In the genomic region with DNA sequence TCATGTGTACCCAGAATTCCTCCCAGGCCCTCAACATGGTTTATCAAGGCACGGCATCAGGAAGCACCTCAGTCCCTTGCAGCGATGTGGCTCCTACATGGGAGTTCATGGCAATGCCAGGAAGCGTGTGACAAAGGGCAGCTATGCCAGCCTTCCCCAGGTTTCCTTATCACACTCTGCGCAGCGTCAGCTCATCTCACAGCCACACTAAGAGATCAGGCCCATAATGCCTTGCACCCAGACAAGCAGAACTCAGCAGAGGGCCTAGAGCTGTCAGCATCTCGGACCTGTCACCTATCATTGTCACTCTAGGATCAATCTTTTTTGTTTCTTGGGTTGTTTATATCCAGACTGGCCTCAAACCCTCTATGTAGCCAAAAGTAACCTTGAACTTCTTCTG, we compare ENCODE assay signal across 23 mouse cellular contexts. TPM values are rescaled to one million over a fixed set of nuclear protein-coding genes. Genes with fewer than 3 reads are reported as not detected.
DNase-seq lines count a peak whose midpoint lies in the region; ATAC-seq and TF ChIP-seq lines count a peak whose summit lies in the region.
"Had no signal": no experiment of that assay in that cellular context is flagged by ENCODE, and none has a peak within 500 bp of the region (broad histone marks: within the 10 kb centered on the region; RNA-seq: fewer than 3 reads in every experiment).

No protein-coding gene starts in this region.

- no peak for ATAC-seq in megakaryocyte, adult 5-6 weeks (ENCODE audit: poor library complexity, severe bottlenecking)
- ATAC-seq in erythroid progenitor cell, adult 5-6 weeks (replicated peaks; ENCODE audit: low FRiP score, poor library complexity, severe bottlenecking), result peak; percentile 80
- 0 out of 2 replicates have a peak, but pooled peaks have one; percentile 37 for ATAC-seq in liver, embryonic 15.5 days (ENCODE audit: insufficient read depth)
- ATAC-seq in megakaryocyte-erythroid progenitor cell, adult 5-6 weeks (replicated peaks; ENCODE audit: low FRiP score, low TSS enrichment, poor library complexity, severe bottlenecking), result peak; percentile 78
- ATAC-seq in frontal cortex, adult (ENCODE audit: low TSS enrichment), result no peak
- ATAC-seq: activated CD4-positive, CD25-positive, alpha-beta regulatory T cell, adult 4 months; forebrain, embryonic 14.5 days; hindbrain, embryonic 16.5 days; Patski had no signal

- H3K9me3 ChIP-seq in megakaryocyte, embryonic 14.5 days, result no peaks in the 10 kb centered on the region
- H3K9me3 ChIP-seq in liver, embryonic 15.5 days (replicated peaks), result no peaks in the 10 kb centered on the region
- H3K9me3 ChIP-seq: embryonic facial prominence, embryonic 12.5 days; heart, embryonic 13.5 days; hindbrain, embryonic 12.5 days had no signal

- WGBS in liver, embryonic 15.5 days (ENCODE audit: insufficient replicate concordance), result 39% methylated on average over 6 of the region's 6 CpGs
- 89% methylated on average over 6 of the region's 6 CpGs for WGBS in kidney, adult 2 months

- peak overlapping the region; percentile 89 for H3K27ac ChIP-seq in liver, embryonic 15.5 days (replicated peaks)
- no peak overlapping the region for H3K27ac ChIP-seq in kidney, adult 2 months (ENCODE audit: insufficient read depth, low read depth, low read length)
- H3K27ac ChIP-seq: embryonic facial prominence, embryonic 12.5 days; heart, embryonic 13.5 days; hindbrain, embryonic 12.5 days had no signal

- peaks cover 92% of the 10 kb centered on the region for H3K4me1 ChIP-seq in megakaryocyte, embryonic 14.5 days
- peaks cover 89% of the 10 kb centered on the region for H3K4me1 ChIP-seq in liver, embryonic 15.5 days (replicated peaks)
- H3K4me1 ChIP-seq in kidney, adult 2 months (ENCODE audit: control insufficient read depth, insufficient read depth, low read length), result no peaks in the 10 kb centered on the region; the same call in 1 of the 2 replicates
- H3K4me1 ChIP-seq: embryonic facial prominence, embryonic 12.5 days had no signal

- TF ChIP-seq POLR2A in kidney, adult 2 months (IDR thresholded peaks at IDR 0.05; ENCODE audit: low read depth, low read length), result no peak

- no peak for DNase-seq in kidney, adult 2 months
- DNase-seq: adrenal gland, postnatal 36 days; cerebellum, adult 11 months; cerebellum, adult 8-10 months; cerebellum, postnatal 14 days; gastrocnemius, postnatal 36 days; heart, adult 11 months; heart, postnatal 36 days had no signal

- no peaks in the 10 kb centered on the region for H3K27me3 ChIP-seq in megakaryocyte, embryonic 14.5 days (replicated peaks)
- no peaks in the 10 kb centered on the region for H3K27me3 ChIP-seq in liver, embryonic 15.5 days
- no peaks in the 10 kb centered on the region for H3K27me3 ChIP-seq in kidney, adult 2 months (replicated peaks; ENCODE audit: control insufficient read depth, insufficient read depth, low read length)
- H3K27me3 ChIP-seq: CH12.LX; embryonic facial prominence, embryonic 12.5 days; heart, embryonic 13.5 days; hindbrain, embryonic 12.5 days; Patski had no signal

- no peak overlapping the region for H3K9ac ChIP-seq in liver, embryonic 15.5 days
- H3K9ac ChIP-seq: embryonic facial prominence, embryonic 12.5 days; heart, embryonic 13.5 days; hindbrain, embryonic 12.5 days had no signal

- peak overlapping the region; percentile 36 for H3K4me2 ChIP-seq in liver, embryonic 15.5 days
- H3K4me2 ChIP-seq: embryonic facial prominence, embryonic 12.5 days; heart, embryonic 13.5 days; hindbrain, embryonic 12.5 days had no signal

- H3K4me3 ChIP-seq in megakaryocyte, embryonic 14.5 days (replicated peaks), result peak overlapping the region; percentile 16
- no peak overlapping the region for H3K4me3 ChIP-seq in liver, embryonic 15.5 days (replicated peaks)
- no peak overlapping the region for H3K4me3 ChIP-seq in kidney, adult 2 months (ENCODE audit: insufficient read depth, low read depth, low read length)
- H3K4me3 ChIP-seq: embryonic facial prominence, embryonic 12.5 days; heart, embryonic 13.5 days; hindbrain, embryonic 12.5 days had no signal

- TF ChIP-seq CTCF in kidney, adult 2 months (conservative IDR thresholded peaks at IDR 0.05; ENCODE audit: insufficient read depth, insufficient read length, low read depth, low read length), result no peak

- peaks cover 87% of the 10 kb centered on the region for H3K36me3 ChIP-seq in megakaryocyte, embryonic 14.5 days (replicated peaks; ENCODE audit: low read length)
- H3K36me3 ChIP-seq in liver, embryonic 15.5 days (replicated peaks), result peaks cover 48% of the 10 kb centered on the region
- no peaks in the 10 kb centered on the region for H3K36me3 ChIP-seq in kidney, adult 2 months (ENCODE audit: control insufficient read depth, insufficient read depth, low read length)
- H3K36me3 ChIP-seq: embryonic facial prominence, embryonic 12.5 days; heart, embryonic 13.5 days; hindbrain, embryonic 12.5 days had no signal

RNA-seq across cellular contexts. Expression of gene Rab43, which starts 12.4 kb away (rescaled TPM):
- polyA plus RNA-seq in megakaryocyte, embryonic 14.5 days (2012; ENCODE audit: insufficient read depth, low replicate concordance), result 27.5 and 77.6 TPM in 2 replicates
- total RNA-seq in megakaryocyte, adult 5-6 weeks (2015), result 36.4 and 40.7 TPM in 2 replicates
- 12.7 and 13.3 TPM in 2 replicates for total RNA-seq in megakaryocyte, adult 5-6 weeks (2017)
- total RNA-seq in erythroid progenitor cell, adult 5-6 weeks (2015; ENCODE audit: low replicate concordance), result 172 and 177 TPM in 2 replicates
- 129 and 134 TPM in 2 replicates for total RNA-seq in erythroid progenitor cell, adult 5-6 weeks (2017; ENCODE audit: low replicate concordance)
- 33.2 and 44.8 TPM in 2 replicates for polyA plus RNA-seq in liver, embryonic 15.5 days (2015; fragmentation: Nextera tagmentation; extraction: Ambion mirVana)
- total RNA-seq in megakaryocyte-erythroid progenitor cell, adult 5-6 weeks (2014; fragmentation: Nextera tagmentation), result 49.7 and 51.5 TPM in 2 replicates
- 4.5 and 9.9 TPM in 2 replicates for total RNA-seq in megakaryocyte-erythroid progenitor cell, adult 5-6 weeks (2017)
- 49.5 and 52.0 TPM in 2 replicates for polyA plus RNA-seq in kidney, adult 2 months (2012; rRNA removed)

RNA-seq across cellular contexts. Expression of gene Gp9, which starts 21.7 kb away (rescaled TPM):
- 2,862 and 6,438 TPM in 2 replicates for polyA plus RNA-seq in megakaryocyte, embryonic 14.5 days (2012; ENCODE audit: insufficient read depth, low replicate concordance)
- 0.16 and 1.2 TPM in 2 replicates for total RNA-seq in megakaryocyte, adult 5-6 weeks (2015)
- 0.59 TPM in 1 of 2 replicates, not detected in the other for total RNA-seq in megakaryocyte, adult 5-6 weeks (2017)
- total RNA-seq in erythroid progenitor cell, adult 5-6 weeks (2015; ENCODE audit: low replicate concordance), result 32.4 and 58.3 TPM in 2 replicates
- total RNA-seq in erythroid progenitor cell, adult 5-6 weeks (2017; ENCODE audit: low replicate concordance), result 11.4 and 18.4 TPM in 2 replicates
- 26.8 and 29.9 TPM in 2 replicates for polyA plus RNA-seq in liver, embryonic 15.5 days (2015; fragmentation: Nextera tagmentation; extraction: Ambion mirVana)
- total RNA-seq in megakaryocyte-erythroid progenitor cell, adult 5-6 weeks (2014; fragmentation: Nextera tagmentation), result 1.8 and 4.5 TPM in 2 replicates
- total RNA-seq in megakaryocyte-erythroid progenitor cell, adult 5-6 weeks (2017), result 3.1 and 7.3 TPM in 2 replicates
- 0.66 and 1.1 TPM in 2 replicates for polyA plus RNA-seq in kidney, adult 2 months (2012; rRNA removed)
- total RNA-seq: adrenal gland, postnatal 36 days; CH12.LX; gastrocnemius, adult 8-10 months; gastrocnemius, postnatal 36 days had no signal
- polyA plus RNA-seq: activated CD4-positive, CD25-positive, alpha-beta regulatory T cell, adult 4 months; Patski had no signal

RNA-seq across cellular contexts. Expression of gene Gm45140, which starts 36.0 kb away (rescaled TPM):
- 13.2 TPM in 1 of 2 replicates, not detected in the other for polyA plus RNA-seq in megakaryocyte, embryonic 14.5 days (2012; ENCODE audit: insufficient read depth, low replicate concordance)
- total RNA-seq in megakaryocyte, adult 5-6 weeks (2015), result 2.5 and 6.0 TPM in 2 replicates
- 25.6 and 28.7 TPM in 2 replicates for total RNA-seq in megakaryocyte, adult 5-6 weeks (2017)
- total RNA-seq in erythroid progenitor cell, adult 5-6 weeks (2015; ENCODE audit: low replicate concordance), result 1.8 and 4.2 TPM in 2 replicates
- total RNA-seq in erythroid progenitor cell, adult 5-6 weeks (2017; ENCODE audit: low replicate concordance), result 19.1 and 24.3 TPM in 2 replicates
- 3.0 and 4.1 TPM in 2 replicates for polyA plus RNA-seq in liver, embryonic 15.5 days (2015; fragmentation: Nextera tagmentation; extraction: Ambion mirVana)
- total RNA-seq in megakaryocyte-erythroid progenitor cell, adult 5-6 weeks (2014; fragmentation: Nextera tagmentation), result 0.81 and 3.3 TPM in 2 replicates
- total RNA-seq in megakaryocyte-erythroid progenitor cell, adult 5-6 weeks (2017), result 18.3 and 19.5 TPM in 2 replicates
- polyA plus RNA-seq in kidney, adult 2 months (2012; rRNA removed), result 0.53 and 0.77 TPM in 2 replicates

RNA-seq across cellular contexts. Expression of gene Isy1, which starts 39.0 kb away (rescaled TPM):
- 5.6 and 34.7 TPM in 2 replicates for polyA plus RNA-seq in megakaryocyte, embryonic 14.5 days (2012; ENCODE audit: insufficient read depth, low replicate concordance)
- total RNA-seq in megakaryocyte, adult 5-6 weeks (2015), result 10.2 and 16.7 TPM in 2 replicates
- total RNA-seq in megakaryocyte, adult 5-6 weeks (2017), result 94.0 and 120 TPM in 2 replicates
- 11.5 and 20.1 TPM in 2 replicates for total RNA-seq in erythroid progenitor cell, adult 5-6 weeks (2015; ENCODE audit: low replicate concordance)
- total RNA-seq in erythroid progenitor cell, adult 5-6 weeks (2017; ENCODE audit: low replicate concordance), result 51.5 and 62.1 TPM in 2 replicates
- 21.7 and 24.1 TPM in 2 replicates for polyA plus RNA-seq in liver, embryonic 15.5 days (2015; fragmentation: Nextera tagmentation; extraction: Ambion mirVana)
- total RNA-seq in megakaryocyte-erythroid progenitor cell, adult 5-6 weeks (2014; fragmentation: Nextera tagmentation), result 85.1 and 88.1 TPM in 2 replicates
- total RNA-seq in megakaryocyte-erythroid progenitor cell, adult 5-6 weeks (2017), result 228 and 235 TPM in 2 replicates
- polyA plus RNA-seq in kidney, adult 2 months (2012; rRNA removed), result 14.1 and 18.4 TPM in 2 replicates

RNA-seq across cellular contexts. Expression of gene Cnbp, which starts 51.3 kb away (rescaled TPM):
- polyA plus RNA-seq in megakaryocyte, embryonic 14.5 days (2012; ENCODE audit: insufficient read depth, low replicate concordance), result 44.0 and 59.4 TPM in 2 replicates
- 264 and 268 TPM in 2 replicates for total RNA-seq in megakaryocyte, adult 5-6 weeks (2015)
- 389 and 399 TPM in 2 replicates for total RNA-seq in megakaryocyte, adult 5-6 weeks (2017)
- 296 and 321 TPM in 2 replicates for total RNA-seq in erythroid progenitor cell, adult 5-6 weeks (2015; ENCODE audit: low replicate concordance)
- total RNA-seq in erythroid progenitor cell, adult 5-6 weeks (2017; ENCODE audit: low replicate concordance), result 347 and 417 TPM in 2 replicates
- 526 and 529 TPM in 2 replicates for polyA plus RNA-seq in liver, embryonic 15.5 days (2015; fragmentation: Nextera tagmentation; extraction: Ambion mirVana)
- total RNA-seq in megakaryocyte-erythroid progenitor cell, adult 5-6 weeks (2014; fragmentation: Nextera tagmentation), result 524 and 599 TPM in 2 replicates
- total RNA-seq in megakaryocyte-erythroid progenitor cell, adult 5-6 weeks (2017), result 1,213 and 1,503 TPM in 2 replicates
- 175 and 184 TPM in 2 replicates for polyA plus RNA-seq in kidney, adult 2 months (2012; rRNA removed)

Comparison
In these comparisons a context has a peak if more than half of its experiments do, and no peak if none do; other contexts are left out.
1. ATAC-seq: peak in erythroid progenitor cell, adult 5-6 weeks (single experiment), liver, embryonic 15.5 days (single experiment) and megakaryocyte-erythroid progenitor cell, adult 5-6 weeks (single experiment); none in megakaryocyte, adult 5-6 weeks (single experiment) and frontal cortex, adult (single experiment).